Mouse (Mus musculus): Measurements from ENCODE around the gene Hnrnpr.
A peak's percentile ranks its signal among the peaks of the same experiment; 100 is the strongest.

The Hnrnpr gene

GRCm38 (mm10) chr4:136310229-136311041 is at the start of gene Hnrnpr:
Hnrnpr (plus strand) TSS chr4:136310942.
- DNase-seq (ENCODE audit: low spot score in 2 of 2), result peak; percentile 98

GRCm38 (mm10) chr4:136261912-136262311 is 48.8 kb upstream of the Hnrnpr start:
- DNase-seq (ENCODE audit: low spot score in 2 of 2), result peak; percentile 29 to 32

GRCm38 (mm10) chr4:136263555-136263954 is 47.2 kb upstream of the Hnrnpr start:
- DNase-seq (ENCODE audit: low spot score in 2 of 2), result no peak

GRCm38 (mm10) chr4:136266716-136267343 is 43.9 kb upstream of the Hnrnpr start:
- DNase-seq (ENCODE audit: low spot score in 2 of 2), result peak; percentile 86 to 88

- no peak for DNase-seq (ENCODE audit: low spot score in 2 of 2)
Observed at GRCm38 (mm10) chr4:136268912-136269311, 41.8 kb upstream of the Hnrnpr start.

- DNase-seq (ENCODE audit: low spot score in 2 of 2), result no peak
Observed at GRCm38 (mm10) chr4:136270648-136271047, 40.1 kb upstream of the Hnrnpr start.

- no peak for DNase-seq (ENCODE audit: low spot score in 2 of 2)
Observed at GRCm38 (mm10) chr4:136281097-136281496, 29.6 kb upstream of the Hnrnpr start.

- DNase-seq (ENCODE audit: low spot score in 2 of 2), result no peak
Observed at GRCm38 (mm10) chr4:136281611-136282010, 29.1 kb upstream of the Hnrnpr start.

GRCm38 (mm10) chr4:136282621-136283480 is 27.9 kb upstream of the Hnrnpr start:
- DNase-seq (ENCODE audit: low spot score in 2 of 2), result no peak

- DNase-seq (ENCODE audit: low spot score in 2 of 2), result no peak
Observed at GRCm38 (mm10) chr4:136283783-136284182, 27.0 kb upstream of the Hnrnpr start.

GRCm38 (mm10) chr4:136284455-136284854 is 26.3 kb upstream of the Hnrnpr start, which contains the start of gene Zfp46:
Zfp46 (plus strand) TSS chr4:136284683.
- DNase-seq (ENCODE audit: low spot score in 2 of 2), result peak; percentile 14 to 40

- no peak for DNase-seq (ENCODE audit: low spot score in 2 of 2)
Observed at GRCm38 (mm10) chr4:136284891-136285290, 25.9 kb upstream of the Hnrnpr start.

- DNase-seq (ENCODE audit: low spot score in 2 of 2), result peak; percentile 94 to 95
Observed at GRCm38 (mm10) chr4:136285348-136285810, 25.4 kb upstream of the Hnrnpr start.

- peak; percentile 97 to 98 for DNase-seq (ENCODE audit: low spot score in 2 of 2)
Observed at GRCm38 (mm10) chr4:136285811-136286371, 24.9 kb upstream of the Hnrnpr start.

- no peak for DNase-seq (ENCODE audit: low spot score in 2 of 2)
Observed at GRCm38 (mm10) chr4:136289918-136290780, 20.6 kb upstream of the Hnrnpr start.

- DNase-seq (ENCODE audit: low spot score in 2 of 2), result no peak
Observed at GRCm38 (mm10) chr4:136290781-136291595, 19.8 kb upstream of the Hnrnpr start.

- no peak for DNase-seq (ENCODE audit: low spot score in 2 of 2)
Observed at GRCm38 (mm10) chr4:136291692-136292091, 19.1 kb upstream of the Hnrnpr start.

- no peak for DNase-seq (ENCODE audit: low spot score in 2 of 2)
Observed at GRCm38 (mm10) chr4:136295941-136296340, 14.8 kb upstream of the Hnrnpr start.

- no peak for DNase-seq (ENCODE audit: low spot score in 2 of 2)
Observed at GRCm38 (mm10) chr4:136302462-136302861, 8.3 kb upstream of the Hnrnpr start.

GRCm38 (mm10) chr4:136304181-136304580 is 6.6 kb upstream of the Hnrnpr start:
- DNase-seq (ENCODE audit: low spot score in 2 of 2), result no peak

Measured in spleen, postnatal 36 days (tissue).